Mouse (Mus musculus) mouse trophoblast stem cell (cell line): ENCODE results near the gene Cfap58.

ENCODE experiments used
- in situ Hi-C, 2 experiments: fragments of 300-500 bp; cut with MseI, MboI; formaldehyde crosslinking; loops; 2 replicates in 1 of 2; 3 replicates in 1 of 2; pipeline ENCODE4 v1.15.1; 2025

The Cfap58 gene

GRCm38 (mm10) chr19:47937443-47938406 lies at the start of gene Cfap58:
TSS of gene Cfap58 (plus strand) at chr19:47937675.
- in situ Hi-C loops, result no loop called here

DNA sequence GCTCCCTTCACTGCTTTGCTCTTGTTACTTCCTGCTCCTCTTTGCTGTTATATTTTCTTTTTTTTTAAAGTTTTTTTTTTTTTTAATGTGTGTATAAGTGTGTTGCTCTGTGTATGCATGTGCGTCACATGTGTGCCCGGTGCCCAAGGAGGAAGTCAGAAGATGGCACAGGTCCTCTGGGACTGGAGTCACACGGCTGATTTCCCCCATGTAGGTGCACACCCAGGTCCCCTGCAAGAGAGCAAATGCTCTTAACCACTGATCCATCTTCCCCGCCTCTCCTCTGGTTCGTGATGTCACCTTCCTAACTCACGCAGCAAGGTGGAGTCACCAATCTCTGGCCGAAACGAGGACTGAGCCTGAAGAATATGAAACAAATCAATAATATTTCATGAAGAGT lies 49.4 kb upstream of the Cfap58 start:
- in situ Hi-C loops, result no loop called here

DNA sequence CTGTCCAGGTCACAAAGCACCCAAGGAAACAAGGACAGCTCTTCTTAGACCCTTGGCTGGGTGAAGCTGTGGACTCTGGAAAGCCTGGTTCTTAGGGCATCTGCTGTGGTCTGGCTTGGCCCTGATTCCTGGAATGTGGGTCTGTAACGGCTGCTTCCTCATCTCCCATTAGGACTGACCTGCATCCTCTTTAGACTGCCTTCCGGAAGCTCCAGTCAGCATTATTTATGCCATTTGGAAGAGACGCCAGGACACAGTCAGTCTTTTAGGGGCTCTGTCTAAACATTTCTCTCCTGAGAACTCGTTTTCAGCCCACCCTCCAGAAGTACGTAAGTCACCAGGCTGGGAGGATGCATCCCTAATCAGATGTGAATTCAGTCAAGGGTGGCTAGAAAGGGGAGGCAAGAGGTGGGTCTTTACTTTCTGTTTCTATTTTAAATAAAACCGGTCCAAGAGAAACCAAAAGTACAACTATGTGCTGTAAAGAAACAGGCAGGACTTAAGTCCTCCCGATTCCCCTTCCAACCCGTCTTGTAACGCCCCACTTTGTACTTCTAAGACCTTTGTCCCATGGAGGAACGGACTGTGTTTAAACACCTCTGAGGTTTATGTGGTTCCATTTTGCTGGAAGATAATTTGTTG lies 46.9 kb upstream of the Cfap58 start:
- in situ Hi-C loops, result no loop called here

DNA sequence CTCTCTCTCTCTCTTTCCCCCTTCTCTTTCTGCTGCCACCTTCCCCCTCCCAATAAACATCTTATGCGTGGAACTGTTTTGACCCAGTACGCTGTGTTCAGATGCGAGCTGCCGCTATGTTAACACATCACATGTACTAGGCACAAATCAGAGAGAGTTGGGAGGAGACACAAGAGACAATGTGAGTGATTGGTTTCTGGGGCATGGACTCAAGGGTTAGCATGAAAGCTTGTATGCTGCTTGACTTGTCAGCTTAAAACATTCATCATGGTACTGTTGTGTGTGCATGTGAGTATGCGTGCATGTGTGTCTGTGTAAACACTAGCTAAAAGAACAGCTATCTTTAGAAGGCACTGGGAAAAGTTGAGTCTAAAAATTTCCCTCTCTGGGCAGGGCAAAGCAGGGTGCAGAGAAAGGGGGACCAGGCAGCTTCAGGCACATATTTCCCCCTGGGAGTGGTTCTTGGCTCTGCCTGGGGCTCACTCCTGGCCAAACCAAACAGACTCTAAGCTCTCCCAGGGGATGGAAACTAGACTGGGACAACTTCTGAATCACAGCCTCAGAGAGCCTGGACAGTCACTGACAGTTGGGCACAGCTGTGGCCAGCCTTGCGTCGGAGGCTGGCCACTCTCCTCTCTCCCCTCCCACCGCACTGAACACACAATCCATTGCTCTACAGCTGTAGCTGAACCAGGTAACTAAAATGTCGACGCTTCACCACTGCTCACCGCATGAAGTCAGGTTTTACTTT lies 45.7 kb upstream of the Cfap58 start:
- in situ Hi-C loops, result no loop called here

DNA sequence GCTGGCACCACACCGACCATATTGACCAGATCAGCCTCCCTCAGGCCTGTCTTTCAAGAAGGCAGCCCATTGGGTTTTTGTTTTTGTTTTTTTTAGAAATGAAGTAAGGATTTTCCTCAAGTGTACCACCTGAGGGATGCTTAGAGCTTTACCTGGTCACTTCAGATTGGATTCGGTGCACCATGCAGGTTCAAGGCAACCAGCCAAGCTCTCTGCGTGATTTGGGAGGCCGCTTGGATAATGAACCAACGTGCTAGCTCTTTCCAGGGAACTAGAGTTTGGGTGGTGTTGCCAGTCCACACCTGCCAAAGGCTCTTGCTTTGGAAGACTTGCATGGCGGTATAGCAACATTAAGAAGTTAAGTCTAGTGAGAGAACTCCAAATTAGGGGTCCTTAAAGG lies 44.4 kb upstream of the Cfap58 start:
- in situ Hi-C loops, result no loop called here

DNA sequence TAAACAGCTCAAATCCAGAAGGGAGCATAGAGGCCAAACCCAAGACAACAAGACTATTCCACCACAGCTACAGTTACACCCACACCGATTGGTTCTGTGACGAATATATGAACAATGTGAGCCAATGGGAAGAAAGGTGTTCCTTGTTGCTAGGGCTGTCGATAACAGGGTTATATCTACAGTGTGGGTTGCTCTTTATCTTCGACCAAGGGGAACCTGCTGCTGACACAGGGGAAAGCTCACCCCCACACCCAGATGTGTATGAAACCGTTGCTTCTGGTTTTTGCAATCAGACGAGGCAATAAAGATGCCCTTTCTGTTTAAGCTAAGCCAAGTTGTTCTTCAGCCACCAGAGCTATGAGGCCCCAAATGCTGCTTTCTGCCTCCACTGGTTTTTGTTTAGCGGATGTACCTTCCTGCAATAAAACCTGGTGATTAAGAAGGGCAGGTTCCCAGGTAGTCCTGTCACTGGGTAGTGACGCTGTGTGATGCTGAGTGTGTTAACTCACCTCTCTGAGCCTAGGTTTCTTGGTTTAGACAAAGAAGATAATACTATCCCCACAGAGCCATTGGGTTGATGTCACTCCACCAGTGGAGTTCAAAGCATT lies 38.9 kb upstream of the Cfap58 start:
- in situ Hi-C loops, result no loop called here

GRCm38 (mm10) chr19:47900012-47900411 lies 37.5 kb upstream of the Cfap58 start:
- in situ Hi-C loops, result no loop called here

GRCm38 (mm10) chr19:47900558-47900957 lies 36.9 kb upstream of the Cfap58 start:
- in situ Hi-C loops, result no loop called here

GRCm38 (mm10) chr19:47902316-47903201 lies 34.9 kb upstream of the Cfap58 start:
- in situ Hi-C loops, result no loop called here

- in situ Hi-C loops, result no loop called here
Measured at GRCm38 (mm10) chr19:47903679-47904078, 33.8 kb upstream of the Cfap58 start.

DNA sequence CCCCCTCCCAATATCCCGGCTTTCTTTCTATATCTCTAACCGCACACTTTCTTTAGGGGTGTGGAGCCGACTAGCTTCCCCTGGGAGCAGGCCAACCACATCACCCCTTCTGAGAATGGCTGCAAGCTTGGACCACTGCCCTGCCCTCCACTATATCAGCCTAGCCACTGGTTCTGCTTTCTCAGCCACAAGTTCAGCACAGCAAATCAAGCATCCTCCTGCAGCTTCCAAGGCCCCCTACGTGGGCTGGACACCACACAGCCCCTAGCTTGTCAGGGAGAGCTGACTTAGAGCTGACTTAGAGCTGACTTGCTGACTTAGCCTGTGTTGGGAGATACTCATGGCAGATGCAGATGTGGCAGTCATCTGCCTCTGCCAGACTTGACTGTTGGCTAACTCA lies 32.4 kb upstream of the Cfap58 start:
- in situ Hi-C loops, result no loop called here

- in situ Hi-C loops, result no loop called here
Measured at GRCm38 (mm10) chr19:47905603-47906002, 31.9 kb upstream of the Cfap58 start.

DNA sequence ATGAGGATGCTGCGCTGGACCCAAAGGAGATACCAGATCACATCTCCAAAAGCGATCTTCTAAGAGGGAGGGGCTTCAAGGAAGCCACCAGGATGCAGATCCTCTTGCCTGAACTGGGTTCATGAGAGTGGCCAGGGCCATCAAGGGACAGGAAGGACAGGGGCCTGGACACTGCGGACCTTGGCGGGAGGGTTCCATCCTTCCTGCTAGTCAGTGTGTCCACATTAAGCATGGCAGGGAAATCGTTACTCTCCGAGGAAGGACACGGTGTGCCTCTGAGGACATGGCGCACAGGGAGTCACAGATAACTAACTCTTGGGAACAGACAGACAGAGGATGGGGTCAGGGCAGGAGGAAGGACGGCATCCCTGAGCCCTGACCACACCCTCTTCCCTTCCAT lies 29.9 kb upstream of the Cfap58 start:
- in situ Hi-C loops, result no loop called here

DNA sequence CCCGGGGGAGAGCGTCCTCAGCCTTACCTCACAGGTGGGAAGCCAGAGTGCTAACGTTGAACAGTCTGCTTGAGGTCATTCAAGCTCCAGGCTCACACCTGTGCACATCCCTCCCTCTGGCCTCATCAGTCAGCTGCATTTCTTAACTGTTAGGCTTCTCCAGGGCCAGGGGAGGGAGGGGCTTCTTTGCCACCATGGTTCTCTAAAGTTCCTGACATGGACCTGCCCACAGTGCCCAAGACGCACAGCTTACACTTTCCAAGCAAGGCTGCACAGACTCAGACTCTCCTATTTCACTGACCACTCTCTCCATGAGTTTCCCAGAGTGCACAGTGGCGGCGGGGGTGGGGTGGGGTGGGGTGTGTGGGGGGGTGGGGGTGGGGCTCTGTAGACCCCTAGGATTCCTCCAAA lies 28.5 kb upstream of the Cfap58 start:
- in situ Hi-C loops, result no loop called here

- in situ Hi-C loops, result no loop called here
Measured at GRCm38 (mm10) chr19:47909387-47910116, 27.9 kb upstream of the Cfap58 start.

DNA sequence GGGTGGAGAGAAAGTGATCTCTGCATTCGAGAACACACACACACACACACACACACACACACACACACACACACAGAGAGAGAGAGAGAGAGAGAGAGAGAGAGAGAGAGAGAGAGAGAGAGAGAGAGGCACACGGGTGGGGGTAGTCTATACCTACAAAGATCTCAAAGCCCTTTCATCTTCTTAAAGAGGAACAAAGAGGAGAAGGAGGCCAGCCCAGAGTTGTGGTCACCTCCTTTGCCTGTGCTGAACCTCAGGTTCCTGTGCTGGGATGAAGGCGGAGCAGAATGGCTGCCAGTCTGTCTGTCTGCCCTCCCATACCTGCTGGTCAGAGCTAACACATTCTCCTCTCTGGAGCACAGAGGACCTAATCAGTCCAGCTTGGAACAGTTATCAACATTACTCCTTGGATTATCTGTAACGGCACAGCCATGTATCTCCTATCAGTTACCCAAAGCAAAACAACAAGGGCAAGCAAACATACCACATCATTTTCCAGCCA lies 27.3 kb upstream of the Cfap58 start:
- in situ Hi-C loops, result no loop called here

DNA sequence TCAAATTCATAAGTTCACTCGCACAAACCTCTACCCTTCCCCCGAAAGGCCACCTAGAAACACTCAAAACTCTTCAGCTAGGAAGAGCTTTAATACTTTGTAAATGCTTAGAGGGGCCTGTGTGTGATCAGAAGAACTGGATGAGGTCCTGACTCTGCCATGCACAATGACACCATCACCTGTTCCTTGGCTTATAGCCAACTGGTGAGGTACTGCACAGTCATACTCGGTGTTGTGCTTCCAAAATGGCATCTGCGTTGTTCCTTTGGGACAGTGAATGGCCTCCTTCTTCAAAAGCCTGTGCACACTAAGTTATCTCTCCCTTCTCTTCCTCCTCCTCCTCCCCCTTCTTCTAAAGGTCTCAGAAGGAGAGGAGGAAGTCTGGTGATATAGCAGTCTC lies 26.7 kb upstream of the Cfap58 start:
- in situ Hi-C loops, result no loop called here

DNA sequence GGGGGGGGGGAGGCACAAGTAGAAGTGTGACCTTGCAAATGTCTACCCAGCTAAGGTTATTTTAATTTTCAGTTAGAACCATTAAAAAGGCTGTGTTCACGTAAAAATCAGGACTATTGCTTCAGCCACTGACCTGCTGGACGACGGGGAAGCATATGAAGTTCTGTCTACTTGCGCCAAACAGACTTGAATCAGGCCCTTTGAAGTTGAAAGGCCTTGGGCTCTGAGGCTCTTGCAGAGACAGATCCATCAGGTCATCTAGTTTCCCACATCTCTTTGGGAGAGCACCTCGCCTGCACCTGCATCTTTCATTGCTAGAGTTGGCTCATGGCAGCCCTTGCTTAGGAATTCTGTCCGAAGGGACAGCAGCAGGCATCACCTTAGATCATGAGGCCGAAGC lies 24.1 kb upstream of the Cfap58 start:
- in situ Hi-C loops, result no loop called here

DNA sequence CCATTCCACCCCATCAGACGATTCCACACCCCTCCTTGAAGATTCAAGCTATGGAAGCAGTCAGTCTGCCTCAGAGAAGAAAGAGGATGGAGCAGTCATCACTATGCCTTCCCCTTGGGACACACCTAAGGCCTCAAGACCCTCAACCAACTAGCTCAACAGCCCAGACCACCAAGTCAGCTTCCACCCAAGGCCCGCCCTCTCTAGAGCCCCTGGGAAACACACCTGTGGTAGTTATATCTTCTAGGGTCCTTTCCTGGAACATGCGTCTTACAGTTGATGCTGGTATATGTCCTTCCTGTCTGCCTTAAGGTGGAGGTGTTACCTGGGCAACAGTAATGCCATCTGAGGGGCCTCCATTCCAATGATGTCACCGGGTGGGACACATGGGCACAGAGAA lies 23.3 kb upstream of the Cfap58 start:
- in situ Hi-C loops, result no loop called here

DNA sequence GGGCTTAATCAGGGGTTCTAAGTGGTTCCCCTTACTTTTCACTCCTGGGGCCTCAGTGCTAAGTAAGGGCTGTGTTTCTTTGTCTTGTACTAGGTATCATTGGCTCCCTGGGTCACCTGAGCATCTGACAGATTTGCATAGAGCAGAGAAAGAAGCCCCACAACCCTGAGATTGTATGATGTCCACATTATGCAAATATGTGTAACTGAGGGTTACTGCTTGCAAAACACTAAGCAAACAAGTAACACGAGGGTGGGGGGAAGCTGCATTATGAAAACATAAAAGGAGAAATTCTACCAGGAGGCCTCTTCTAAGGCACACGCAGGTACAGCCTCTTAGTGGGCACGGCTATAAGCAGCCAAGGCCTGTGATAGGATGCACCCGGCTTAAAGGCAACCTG lies 22.2 kb upstream of the Cfap58 start:
- in situ Hi-C loops, result no loop called here
